Mouse (Mus musculus) cerebellum, postnatal 36 days (tissue): ENCODE results near the gene Ect2l.
"Not testable (repeated sequence)": the region's sequence is repeated elsewhere in the genome, so short reads cannot be mapped to it uniquely, and the experiment has no call there.

ENCODE experiments used
- DNase-seq, 2 experiments: peaks; one replicate each; pipeline ENCODE4 v3.0.0; 2021 to 2022; ENCODE audit warnings: mixed read lengths in 2 of 2

Gene Ect2l

DNA sequence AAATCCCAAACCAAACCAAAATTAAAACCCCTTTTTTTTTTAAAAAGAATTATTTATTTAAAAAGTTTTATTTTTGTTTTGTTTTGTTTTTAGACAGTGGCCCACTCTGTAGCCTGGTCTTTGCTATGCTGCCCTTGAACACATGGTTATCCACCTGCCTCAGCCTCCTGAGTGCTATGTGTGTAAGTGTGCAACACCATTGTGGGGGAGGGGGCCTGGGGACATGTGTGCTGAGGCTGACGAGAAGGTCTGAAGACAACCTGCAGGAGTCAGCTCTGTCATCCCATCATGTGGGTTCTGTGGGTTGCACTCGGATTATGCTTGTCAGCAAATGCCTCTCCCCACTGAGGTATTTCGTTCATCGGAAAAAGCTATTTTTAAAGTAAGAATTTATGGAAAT lies 21.2 kb downstream of the Ect2l start:
- DNase-seq: no peak

DNA sequence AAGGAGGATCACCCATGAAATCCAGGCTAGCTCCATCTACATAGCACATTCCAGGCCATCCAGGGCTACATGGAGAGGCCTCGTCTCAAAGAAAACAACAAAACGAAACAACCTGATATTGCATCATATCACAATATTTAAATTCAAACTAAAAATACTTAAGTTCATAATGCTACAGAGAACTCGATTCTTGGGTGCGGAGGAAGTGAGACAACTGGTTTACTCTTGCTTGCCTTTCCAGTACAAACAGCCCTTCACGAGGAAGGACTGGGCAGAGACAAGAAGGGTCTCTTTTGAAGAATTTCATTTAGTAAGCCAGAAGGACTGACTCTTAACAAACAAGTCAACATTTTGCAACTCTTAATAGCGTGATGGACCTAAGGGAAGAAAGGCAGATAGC lies 22.1 kb downstream of the Ect2l start:
- DNase-seq: no peak

DNA sequence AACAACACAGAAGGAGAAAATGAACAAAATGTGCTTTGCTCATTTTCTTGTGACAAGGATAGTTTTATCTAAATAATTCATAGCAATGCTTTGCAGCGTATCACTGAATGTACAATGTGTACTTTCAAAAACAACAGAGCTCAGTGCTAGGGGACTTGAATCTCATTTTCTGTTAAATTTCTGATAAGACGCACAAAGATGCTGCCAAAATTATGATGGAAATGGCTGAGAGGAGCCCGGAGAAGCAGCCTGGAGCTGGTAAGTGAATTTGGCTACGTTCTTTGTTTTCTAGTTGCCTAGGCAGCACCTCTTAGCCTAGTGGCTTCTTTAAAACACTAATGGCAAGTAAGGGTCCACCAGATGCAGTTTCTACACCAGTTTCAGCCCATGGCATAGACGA lies 28.4 kb downstream of the Ect2l start:
- no peak for DNase-seq

DNA sequence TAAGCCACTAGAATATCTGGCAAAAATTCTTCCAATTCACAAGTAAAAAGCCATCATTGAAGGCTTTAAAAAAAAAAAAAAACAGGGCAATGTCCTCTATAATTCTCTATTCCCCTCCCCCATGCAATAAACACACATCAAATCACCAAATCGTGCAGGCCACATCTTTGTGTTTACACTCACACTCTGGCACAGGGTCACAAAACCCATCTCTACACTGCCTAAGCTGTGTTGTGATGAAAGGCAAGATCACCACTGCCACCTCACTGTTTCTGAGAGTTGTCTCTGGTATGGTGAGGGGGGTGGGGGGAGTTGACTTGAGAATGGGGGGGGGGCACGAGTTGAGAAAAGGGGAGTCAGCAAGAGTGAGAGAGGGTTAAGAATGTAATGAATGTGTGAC lies 33.4 kb downstream of the Ect2l start:
- no peak for DNase-seq

DNA sequence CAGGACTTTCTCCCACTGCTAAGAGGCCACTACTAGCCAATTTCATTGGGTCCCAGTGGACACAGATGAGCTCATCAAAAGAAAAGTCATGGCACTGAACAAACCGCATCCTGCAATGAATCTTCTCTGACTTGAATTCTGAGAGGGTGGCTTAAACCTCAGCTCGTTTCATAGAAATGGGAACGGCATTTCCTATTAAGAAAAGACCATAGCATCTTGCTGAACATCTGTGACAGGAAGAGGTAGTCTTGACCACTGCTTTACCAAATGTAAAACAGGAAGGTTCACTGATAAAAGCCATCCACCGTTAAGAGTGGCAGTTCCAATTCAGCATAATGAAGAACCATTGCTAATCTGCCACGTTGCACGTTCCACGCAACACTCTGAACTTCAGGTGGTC lies 34.0 kb downstream of the Ect2l start:
- DNase-seq: no peak

DNA sequence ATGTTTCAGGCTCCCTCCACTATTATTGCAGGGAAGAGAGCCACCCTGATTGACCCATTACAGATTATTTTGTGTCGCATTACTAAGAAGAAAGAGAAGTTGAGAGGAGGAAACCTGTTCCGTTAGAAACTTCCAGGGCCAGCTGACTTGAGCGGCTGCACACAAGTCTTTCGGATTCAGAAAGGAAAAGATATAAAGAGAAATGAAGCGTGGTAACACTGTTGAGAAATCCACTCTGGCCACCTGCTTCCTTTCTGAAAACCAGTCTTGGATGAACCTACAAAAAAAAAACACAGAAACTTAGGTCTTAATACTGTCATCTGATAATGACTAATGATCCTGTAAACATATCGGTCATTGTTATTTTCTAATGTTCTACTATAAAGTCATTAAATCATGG lies 35.6 kb downstream of the Ect2l start:
- DNase-seq: no peak

DNA sequence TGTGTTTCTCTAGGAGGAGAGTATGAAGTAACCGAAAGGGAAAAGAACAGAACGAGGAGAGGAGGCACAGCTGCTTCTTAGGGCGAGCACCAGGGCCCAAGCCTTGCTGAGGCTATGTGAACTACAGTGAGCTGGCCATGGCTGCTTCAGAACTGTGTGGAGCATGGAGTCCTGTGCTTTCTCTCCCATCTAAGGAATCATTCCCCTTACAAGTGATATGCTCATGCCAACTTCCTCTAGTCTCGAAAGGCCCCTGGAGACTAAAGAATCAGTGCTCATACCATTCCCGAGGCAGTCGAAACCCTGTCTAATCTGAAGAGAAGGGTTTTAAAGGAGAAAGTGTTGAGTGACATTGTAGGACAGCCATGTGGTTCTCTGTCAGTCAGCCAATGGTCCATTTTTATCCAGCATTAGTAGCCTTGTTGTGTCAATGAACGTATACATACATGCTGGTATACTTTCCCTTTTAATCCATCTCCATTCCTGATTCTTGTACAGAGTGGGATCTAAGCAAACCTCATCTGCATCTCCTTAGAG lies 48.2 kb downstream of the Ect2l start:
- no peak for DNase-seq

DNA sequence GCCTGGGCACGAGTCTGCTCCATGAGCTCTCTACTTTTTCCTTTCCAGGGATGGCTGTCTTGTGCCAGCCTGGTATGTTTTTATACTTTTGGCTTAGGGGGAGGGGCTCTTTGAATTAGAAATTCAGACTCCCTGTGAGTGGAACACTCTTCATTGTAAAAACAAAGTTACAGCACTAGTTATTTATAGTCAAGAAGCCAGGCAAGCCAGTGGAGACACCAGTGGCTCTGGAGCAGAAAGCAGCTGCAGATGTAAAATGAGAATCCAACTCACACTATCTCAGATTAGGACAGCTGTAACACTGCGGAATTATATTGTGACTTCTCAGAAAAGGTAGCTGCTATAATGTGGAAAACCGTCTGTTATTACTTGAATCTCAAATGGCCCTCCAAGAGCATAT lies 63.5 kb downstream of the Ect2l start:
- DNase-seq: no peak

DNA sequence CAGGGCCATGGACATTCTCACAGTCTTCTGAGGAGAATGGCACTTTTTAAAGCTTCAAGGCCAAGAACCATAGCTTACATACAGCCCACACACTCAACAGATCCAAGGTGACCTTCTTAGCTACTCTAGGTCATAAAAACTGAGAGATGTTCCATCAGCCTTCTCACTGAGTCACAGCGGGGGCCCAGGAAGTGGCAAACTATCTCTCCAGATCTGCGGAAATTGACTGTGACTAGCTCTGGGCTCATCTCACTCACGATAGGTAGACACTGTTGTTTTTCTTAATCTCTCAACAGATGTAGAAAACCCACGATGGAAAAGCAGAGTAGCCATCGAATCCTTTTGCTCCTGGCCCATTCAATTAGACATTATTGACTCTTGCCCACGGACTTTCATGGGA lies 68.5 kb downstream of the Ect2l start:
- DNase-seq: no peak

DNA sequence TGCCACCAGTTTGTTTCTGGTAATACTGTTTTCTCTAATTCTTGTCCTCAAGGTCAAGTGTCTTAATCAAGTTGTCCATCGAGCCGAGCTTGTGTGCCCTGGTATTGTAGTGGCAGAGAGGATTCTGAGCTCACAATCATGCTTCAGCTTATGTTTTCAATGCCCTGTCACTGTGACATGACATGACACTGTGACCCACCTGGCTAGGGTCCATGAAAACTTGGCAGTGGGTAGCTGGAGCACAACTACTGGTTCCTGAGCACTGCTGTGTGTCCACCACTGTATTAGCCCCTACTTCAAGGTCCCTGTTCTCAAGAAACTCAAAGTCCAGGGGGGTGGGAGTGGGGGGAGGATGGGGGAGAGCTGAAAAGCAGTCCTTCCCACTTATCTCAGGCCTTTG lies 69.3 kb downstream of the Ect2l start:
- DNase-seq: no peak

DNA sequence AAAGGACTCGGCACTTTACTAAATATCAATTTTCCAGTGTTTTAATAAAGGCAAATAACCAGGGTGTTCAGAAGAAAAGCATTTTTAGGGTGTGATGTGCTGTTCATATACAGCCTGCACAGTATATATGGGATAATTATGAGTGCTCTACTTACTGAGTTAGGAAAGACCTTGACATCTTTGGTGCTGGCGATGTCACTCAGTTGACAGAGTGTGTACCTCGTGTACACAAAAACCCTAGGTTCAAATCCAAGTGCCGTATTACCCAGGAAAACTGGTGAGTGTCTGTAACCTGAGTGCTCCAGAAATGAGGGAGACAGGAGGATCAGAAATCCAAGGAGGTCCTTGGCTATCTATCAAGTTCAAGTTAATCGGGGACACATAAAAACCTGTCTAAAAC lies 71.1 kb downstream of the Ect2l start:
- DNase-seq: no peak

DNA sequence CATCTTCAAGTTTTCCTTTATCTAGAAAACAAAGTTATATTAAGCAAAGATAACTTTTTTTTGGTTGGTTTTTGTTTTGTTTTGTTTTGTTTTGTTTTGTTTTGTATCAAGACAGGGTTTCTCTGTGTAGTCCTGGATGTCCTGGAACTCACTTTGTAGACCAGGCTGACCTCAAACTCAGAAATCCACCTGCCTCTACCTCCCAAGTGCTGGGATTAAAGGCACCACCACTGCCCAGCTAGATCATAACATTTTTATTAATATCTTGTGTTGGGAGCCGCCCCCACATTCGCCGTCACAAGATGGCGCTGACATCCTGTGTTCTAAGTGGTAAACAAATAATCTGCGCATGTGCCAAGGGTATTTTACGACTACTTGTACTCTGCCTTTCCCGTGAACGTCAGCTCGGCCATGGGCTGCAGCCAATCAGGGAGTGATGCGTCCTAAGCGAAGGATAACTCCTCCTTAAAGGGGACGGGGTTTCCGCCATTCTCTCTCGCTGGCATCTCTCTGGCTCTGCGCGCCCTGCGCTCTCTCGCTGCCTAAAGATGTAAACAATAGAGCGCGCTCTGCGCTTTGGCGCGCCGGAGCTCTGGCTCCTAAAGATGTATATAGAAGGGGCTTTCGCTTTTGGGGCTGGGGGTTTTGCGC lies 71.7 kb downstream of the Ect2l start:
- DNase-seq: not testable (repeated sequence)

DNA sequence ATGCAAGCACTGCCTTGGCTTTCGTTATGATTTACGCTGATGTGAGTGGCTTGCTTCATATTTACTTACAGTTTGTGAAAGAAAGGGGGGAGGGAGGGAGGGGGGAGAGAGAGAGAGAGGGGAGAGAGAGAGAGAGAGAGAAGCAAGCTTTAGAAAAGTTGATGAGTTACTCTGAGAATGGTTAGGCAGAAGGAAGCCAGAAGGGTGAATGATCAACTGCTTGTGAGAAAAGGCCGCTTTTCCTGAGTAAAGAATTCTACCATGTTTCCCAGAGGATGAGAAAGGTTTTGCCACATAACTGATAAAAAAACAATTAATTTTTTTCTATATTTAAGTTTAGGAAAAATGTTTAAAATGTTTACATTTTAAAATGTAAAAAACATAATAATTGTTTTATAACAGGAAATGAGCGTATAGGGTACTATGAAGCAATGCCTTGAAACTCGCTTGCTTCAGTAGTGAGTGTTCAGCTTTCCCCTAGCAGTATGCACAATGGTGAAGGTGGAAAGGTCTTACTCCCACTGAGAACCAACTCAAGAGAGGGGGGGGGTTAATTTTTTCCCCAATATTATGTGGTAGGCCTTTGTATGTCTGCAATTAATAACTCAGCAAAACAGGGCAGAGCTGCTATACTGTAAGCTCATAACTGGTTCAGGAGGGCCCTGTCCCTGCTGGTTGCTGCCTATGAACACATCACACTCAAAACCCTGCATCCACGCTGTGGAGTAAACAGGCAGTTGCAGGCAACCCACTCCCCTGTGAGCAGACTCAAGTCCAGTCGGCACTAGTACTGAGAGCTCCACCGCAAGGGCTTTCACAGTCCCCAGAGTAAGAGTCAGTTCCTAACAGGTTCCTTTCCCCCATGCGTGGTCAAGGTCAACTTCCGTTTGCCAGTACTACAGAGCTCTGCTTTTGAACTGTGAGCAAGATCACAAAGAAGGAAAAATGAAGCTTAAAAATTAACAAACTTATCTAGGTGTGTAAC lies 78.7 kb downstream of the Ect2l start:
- no peak for DNase-seq

DNA sequence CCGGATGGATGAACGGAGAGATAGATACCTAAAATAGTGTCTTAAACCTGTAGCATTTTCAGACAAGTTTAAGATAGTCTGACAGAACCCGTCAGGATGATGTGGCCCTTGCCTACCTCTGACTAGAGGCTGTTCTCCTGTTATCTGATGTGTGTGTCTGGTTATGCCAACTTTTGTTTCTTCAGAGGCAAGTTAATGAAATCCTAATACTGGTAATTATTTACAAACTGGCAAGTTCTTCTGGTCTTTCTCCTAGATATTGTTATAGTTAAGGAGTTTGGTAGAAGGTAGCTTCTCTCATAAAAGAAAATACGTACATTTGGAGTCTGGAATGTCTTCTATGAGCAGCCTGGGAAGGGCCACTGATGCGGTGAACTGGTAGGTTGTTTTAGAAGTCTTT lies 80.4 kb downstream of the Ect2l start:
- no peak for DNase-seq

DNA sequence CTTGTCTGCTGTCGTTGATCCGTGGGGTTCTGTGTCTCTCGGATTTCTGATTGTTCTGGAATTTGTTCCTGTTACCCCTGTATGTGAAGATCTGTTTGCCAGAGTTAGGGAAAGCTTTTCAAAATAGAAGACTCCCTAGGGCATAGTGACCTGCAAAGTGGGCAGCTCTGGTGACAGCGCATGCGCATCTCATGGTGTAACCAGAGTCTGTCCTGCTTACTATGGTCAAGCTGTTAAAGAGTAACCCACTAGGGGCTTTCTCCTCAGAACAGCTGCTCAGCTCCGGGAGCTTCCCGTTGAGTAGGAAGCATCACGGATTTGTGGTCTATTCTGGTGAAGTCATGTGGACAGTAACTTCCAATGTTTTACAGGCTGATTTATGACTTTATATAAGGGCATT lies 92.4 kb downstream of the Ect2l start:
- no peak for DNase-seq

DNA sequence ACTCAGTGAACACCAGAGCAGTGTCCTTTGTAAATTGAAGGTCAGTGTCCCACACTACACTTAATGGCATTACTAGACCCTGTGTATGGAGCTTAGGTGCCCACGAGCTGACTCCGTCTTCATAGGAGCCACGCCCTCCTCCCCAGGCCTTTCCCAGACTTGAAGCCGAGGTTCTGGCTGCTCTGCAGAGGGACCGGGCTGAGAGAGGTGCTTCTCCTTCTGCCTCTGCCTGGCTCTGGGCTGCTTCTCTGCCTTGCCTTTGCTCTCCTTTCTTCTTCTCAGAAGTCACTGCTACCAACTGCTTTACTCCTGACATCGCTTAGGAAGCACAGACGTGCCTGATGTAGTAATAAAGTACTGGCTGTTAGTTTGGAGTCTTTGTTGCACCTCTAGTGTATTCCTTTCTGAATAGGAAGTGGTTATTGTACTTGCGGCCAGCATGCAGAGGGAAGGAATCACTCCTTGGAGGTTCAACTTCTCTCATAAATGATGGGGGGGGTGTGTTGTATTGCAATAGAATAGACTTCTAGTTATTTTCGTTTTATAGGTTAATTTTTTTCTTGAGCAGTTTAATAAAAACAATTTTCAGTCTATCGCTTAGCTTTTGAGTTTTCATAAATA lies 97.1 kb downstream of the Ect2l start:
- DNase-seq: no peak

DNA sequence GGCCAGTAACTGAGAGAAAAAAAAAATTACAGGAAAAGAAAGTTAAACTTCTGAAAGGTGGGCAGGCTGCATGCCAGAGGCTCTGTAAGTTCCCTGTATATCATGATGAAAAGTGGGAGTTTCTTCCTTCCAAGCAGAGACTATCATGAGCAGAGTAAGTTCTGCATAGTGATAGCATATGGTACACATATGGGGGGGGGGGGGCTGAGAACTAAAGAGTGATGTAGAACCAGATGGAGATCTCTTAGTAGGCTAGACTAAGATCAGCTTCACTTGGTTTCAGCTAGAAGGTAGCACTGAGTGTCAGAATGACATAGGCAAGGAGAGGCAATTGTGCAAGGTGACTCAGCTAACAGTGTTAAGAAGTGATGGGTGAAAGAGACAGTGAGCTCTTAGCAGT lies 99.8 kb downstream of the Ect2l start:
- DNase-seq: no peak

DNA sequence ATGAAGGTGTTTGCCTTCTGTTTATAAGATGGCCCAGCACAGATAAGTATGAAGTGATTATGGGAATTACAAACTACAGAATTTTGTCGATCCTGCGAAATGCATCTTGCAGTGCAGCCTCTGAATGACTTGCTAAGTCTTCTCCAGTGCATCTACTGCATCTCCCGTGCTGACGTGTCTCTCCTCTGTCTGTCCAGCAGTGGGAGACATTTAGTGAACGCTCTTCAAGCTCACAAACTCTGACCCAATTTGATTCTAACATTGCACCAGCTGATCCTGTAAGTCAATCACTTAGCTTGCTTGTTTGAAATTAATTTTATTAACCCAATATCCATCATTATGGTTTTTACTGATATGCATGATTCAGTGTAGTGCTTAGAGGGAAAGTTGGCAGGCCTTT lies 103.2 kb downstream of the Ect2l start:
- DNase-seq: no peak

DNA sequence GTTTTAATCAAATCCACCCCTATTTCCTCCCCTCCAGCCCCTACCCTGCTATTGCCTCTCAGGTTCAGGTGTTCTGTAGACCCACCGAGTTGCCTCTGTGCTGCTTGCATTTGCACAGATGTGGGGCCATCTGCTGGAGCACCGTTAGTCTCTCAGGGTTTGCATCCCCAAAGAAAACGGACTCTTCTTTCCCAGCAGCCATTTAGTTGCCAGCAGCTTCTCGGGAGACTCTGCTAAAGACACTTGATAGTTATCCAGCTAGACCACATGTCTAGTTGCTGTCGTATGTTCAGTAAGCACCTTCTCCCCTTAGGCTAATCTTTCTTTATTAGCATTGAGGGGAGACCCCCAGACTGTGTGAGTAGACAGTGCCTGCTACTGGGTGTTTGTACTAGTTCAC lies 108.5 kb downstream of the Ect2l start:
- no peak for DNase-seq

DNA sequence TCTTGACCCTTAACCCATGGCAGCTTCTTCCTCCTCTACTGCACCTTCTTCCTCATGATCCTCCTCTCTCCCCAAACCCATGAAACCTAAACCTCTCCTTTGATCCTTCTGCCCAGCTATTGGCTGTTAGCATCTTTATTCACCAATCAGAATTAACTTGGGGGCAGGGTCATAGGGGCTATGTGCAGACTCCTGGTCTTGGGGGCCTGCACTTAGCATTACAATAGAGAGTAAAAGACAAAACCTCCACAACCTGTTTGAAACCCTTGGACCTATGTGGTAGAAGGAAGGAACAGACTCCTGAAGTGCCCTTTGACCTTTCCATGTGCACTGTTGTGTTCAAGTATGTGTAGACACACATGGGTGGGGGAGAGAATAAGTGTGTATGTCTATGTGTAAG lies 120.0 kb downstream of the Ect2l start:
- no peak for DNase-seq

DNA sequence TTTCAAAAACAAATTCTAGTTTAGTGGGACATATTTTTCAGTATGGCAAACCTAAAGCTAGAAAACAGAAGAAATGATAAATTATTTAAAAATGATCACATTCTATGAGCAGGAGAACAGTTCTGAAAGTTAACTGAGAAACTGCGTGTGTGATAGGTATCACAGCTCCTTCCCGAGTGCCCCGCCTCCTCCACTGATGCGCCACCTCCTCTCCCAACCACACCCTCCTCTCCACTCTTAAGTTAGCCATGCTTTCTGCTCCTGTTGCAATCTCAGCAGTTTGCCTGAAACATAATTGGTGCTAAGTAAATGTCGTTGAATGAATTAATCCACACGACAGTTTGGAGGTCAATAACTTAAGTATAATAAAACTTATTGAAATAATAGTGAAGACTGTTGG lies 127.9 kb downstream of the Ect2l start:
- DNase-seq: no peak

DNA sequence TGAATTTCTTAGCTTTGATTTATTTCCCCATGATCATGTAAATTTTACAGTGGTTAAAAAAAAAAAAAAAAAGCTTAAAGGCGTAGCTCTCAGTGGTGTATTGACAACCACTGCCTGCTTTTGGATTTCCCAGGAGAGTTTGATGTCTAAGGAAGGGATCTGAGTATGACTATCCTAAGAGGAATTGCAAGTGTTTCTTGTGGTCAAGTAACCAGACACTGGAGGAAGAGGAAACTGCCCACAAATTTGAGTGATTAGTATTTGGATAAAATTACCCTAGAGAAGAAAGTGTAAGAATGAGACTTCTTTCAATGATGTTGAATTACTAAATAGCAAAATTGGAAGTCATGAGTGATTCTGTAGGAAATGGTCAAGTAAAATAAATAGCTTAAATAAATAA lies 129.2 kb downstream of the Ect2l start:
- DNase-seq: no peak
